Mouse (Mus musculus) embryonic facial prominence, embryonic 14.5 days (tissue): ENCODE data around the gene H2-M10.4. TPM values are rescaled to one million over a fixed set of nuclear protein-coding genes. Genes with fewer than 3 reads are reported as not detected.
"Not testable (repeated sequence)": the region's sequence is repeated elsewhere in the genome, so short reads cannot be mapped to it uniquely, and the experiment has no call there.

Experiments
- ATAC-seq: fragments of 200-750 bp; cut with Nextera tagmentation; 2 replicates; pipeline ENCODE4 v1.8.0; 2017; ENCODE audit warnings: low read depth, moderate number of reproducible peaks, moderate TSS enrichment
- DNase-seq: peaks from one replicate; pipeline ENCODE4 v3.0.0-alpha.2; 2015; ENCODE audit warnings: low spot score
- H3K27ac ChIP-seq: fragments of 300-500 bp; sonication (generic); replicated peaks from 2 replicates; pipeline ENCODE4 v1.5.1; 2014; ENCODE audit warnings: low read depth, mild to moderate bottlenecking, low read length, moderate library complexity
- H3K27me3 ChIP-seq: fragments of 300-500 bp; sonication (generic); replicated peaks from 2 replicates; pipeline ENCODE4 v1.6.1; 2014; ENCODE audit warnings: low read length; ENCODE audit not compliant: control insufficient read depth, insufficient read depth
- H3K36me3 ChIP-seq: fragments of 300-500 bp; sonication (generic); 2 replicates; pipeline ENCODE4 v1.6.1; 2014; ENCODE audit warnings: low read length, mixed read lengths; ENCODE audit not compliant: control insufficient read depth, insufficient read depth
- H3K4me1 ChIP-seq: fragments of 300-500 bp; sonication (generic); 2 replicates; pipeline ENCODE4 v1.6.1; 2014; ENCODE audit warnings: antibody characterized with exemption, low read length; ENCODE audit not compliant: control insufficient read depth, insufficient read depth
- H3K4me2 ChIP-seq: fragments of 300-500 bp; sonication (generic); 2 replicates; pipeline ENCODE4 v1.6.1; 2014; ENCODE audit warnings: low read depth, mild to moderate bottlenecking, low read length, moderate library complexity, mixed read lengths
- H3K4me3 ChIP-seq: fragments of 300-500 bp; sonication (generic); 2 replicates; pipeline ENCODE4 v1.5.1; 2014; ENCODE audit warnings: low read depth, mild to moderate bottlenecking, low read length
- H3K9ac ChIP-seq: fragments of 300-500 bp; sonication (generic); 2 replicates; pipeline ENCODE4 v1.6.1; 2014; ENCODE audit warnings: low read depth, mild to moderate bottlenecking, low read length, moderate library complexity, mixed read lengths
- H3K9me3 ChIP-seq: fragments of 300-500 bp; sonication (generic); 2 replicates; pipeline ENCODE4 v1.6.1; 2016; ENCODE audit warnings: low read length; ENCODE audit not compliant: control insufficient read depth
- WGBS: fragments of 180-500 bp; shearing (Covaris S2); extraction: QIAGEN DNeasy Blood & Tissue Kit; methylation state at CpG from one replicate; pipeline ENCODE4 v1.1.7; 2014; 5-methylcytosine and 5-hydroxymethylcytosine counted together
- polyA plus RNA-seq: library from polyadenylated mRNA; unstranded; fragments of >200 nt; fragmentation: Nextera tagmentation; extraction: Ambion mirVana; gene quantifications from 2 replicates; pipeline ENCODE4 v1.2.1, GENCODE M21; 2014

H2-M10.4 gene
- polyA plus RNA-seq = not detected in 2 replicates

DNA sequence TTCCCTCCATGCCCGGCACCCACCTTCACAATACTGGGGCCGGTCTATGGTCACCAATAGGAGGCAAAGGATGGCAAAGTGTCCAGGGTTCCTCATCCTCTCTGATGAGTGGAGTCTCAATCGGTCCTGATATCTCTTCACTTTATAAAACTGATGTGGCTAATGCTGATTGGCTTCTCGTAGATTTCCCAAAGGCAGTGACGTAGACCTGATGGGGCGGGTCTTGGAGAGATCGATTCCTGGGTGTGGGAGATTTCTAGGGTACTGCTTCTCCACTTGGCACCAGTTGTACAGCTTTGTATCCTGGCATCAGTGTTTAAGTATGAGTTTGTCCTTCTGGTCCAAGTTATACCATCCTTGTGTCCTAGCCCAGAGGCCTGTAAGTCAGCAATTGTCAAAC lies at the start of gene H2-M10.4:
H2-M10.4 (minus strand) TSS at position 101 of the 400 bp plus-strand sequence.
- no peak within 1 kb of the TSS for H3K4me2 ChIP-seq
- no peak within 1 kb of the TSS for H3K9ac ChIP-seq
- H3K27me3 ChIP-seq = no peaks in the 10 kb centered on the region
- DNase-seq (no peak), ATAC-seq (no peak)
- H3K9me3 ChIP-seq = no peaks in the 10 kb centered on the region
- H3K36me3 ChIP-seq = no peaks in the 10 kb centered on the region
- H3K4me3 ChIP-seq = no peak within 1 kb of the TSS
- no peaks in the 10 kb centered on the region for H3K4me1 ChIP-seq
- WGBS = 88% methylated on average over 7 of the region's 7 CpGs
- no peak within 1 kb of the TSS for H3K27ac ChIP-seq

DNA sequence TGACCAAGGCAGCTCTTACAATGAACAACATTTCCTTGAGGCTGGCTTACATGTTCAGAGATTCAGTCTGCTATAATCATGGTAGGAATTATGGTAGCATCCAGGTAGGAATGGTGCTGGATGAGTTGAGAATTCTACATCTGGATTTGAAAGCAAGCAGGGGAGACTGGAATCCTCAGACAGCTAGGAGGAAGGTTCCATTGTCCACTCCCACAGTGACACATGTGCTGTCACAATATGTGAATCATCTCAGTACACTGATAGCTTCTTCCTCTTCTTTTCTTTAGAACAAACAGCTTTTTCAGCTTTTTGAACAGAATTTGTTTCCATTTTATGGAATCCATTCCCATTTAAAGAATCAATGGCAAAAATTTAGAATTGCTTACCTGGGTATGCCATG lies 41.8 kb upstream of the H2-M10.4 start:
- H3K27ac ChIP-seq = no peak overlapping the region
- no peaks in the 10 kb centered on the region for H3K4me1 ChIP-seq
- no peaks in the 10 kb centered on the region for H3K27me3 ChIP-seq
- no peaks in the 10 kb centered on the region for H3K9me3 ChIP-seq
- no peak overlapping the region for H3K4me2 ChIP-seq
- no peak overlapping the region for H3K9ac ChIP-seq
- DNase-seq (no peak), ATAC-seq (no peak)
- no peak overlapping the region for H3K4me3 ChIP-seq
- no peaks in the 10 kb centered on the region for H3K36me3 ChIP-seq

DNA sequence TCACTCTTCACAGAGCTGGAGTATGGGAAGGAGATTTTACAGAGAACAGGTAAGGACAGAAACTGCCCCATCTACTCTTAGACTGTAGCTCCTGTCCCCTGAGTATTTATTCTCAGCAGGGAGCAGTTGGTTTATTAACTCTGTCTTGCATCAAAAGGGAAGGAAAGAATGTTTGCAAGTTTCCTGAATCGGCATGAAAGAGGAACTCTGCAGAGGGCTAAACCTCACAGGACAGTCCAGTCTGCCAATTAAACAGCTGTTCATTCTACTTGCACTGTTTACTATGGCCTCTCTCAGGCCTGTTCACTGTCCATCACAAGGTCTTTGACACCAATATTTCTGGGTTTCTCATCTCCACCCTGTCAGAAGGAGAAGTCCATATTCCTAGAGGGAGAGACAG lies 38.3 kb upstream of the H2-M10.4 start:
- Histone ChIP-seq H3K4me1 (no peaks in the 10 kb centered on the region), H3K36me3 (no peaks in the 10 kb centered on the region), H3K9ac (no peak overlapping the region), H3K4me2 (no peak overlapping the region), H3K27ac (no peak overlapping the region), H3K4me3 (no peak overlapping the region), H3K27me3 (no peaks in the 10 kb centered on the region), H3K9me3 (no peaks in the 10 kb centered on the region)
- DNase-seq = no peak
- no peak for ATAC-seq
- 63% methylated on average over 1 of the region's 1 CpGs for WGBS

DNA sequence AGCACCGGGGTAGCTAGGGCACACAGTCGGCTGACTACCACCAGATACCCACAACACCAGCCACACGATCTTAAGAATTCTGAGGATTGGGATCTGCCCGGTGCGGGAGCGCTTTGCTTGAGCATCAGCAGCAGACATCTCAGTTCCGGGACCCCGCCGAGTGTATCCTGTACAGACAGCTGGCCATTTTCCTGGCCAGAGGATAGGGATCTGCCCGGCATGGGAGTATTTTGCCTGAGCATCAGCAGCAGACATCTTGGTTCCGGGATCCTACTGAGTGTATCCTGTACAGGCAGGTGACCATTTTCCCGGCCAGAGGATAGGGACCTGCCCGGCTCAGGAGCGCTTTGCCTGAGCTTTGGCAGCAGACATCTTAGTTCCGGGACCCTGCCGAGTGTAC lies 26.0 kb upstream of the H2-M10.4 start:
- ATAC-seq = not testable (repeated sequence)

DNA sequence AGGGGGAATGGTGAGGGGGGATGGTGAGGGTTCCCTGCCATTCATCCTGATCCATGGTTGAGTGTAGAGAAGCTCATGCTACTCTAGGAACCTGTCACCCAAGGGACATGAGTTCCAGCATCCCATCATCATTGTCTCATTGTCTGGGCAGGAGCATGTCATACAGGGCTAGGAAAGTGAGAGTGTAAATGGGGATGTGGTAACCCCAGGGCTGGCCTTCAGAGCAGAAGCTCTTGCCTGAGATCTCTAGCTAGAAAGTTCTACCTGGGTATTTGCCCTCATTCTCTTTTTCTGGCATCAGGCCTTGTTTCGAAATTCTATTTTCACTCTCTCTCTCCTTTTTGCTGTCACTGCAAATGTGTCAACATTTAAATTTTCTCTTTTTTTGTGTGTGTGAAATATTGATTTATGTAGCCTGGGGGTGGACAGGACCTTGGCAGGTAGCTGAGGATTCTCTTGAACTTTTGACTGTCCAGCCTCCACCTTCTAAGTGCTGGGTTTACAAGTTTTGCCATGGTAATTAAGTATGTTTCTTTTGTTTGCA lies 24.6 kb upstream of the H2-M10.4 start:
- Histone ChIP-seq H3K9me3 (no peaks in the 10 kb centered on the region), H3K4me2 (no peak overlapping the region), H3K4me1 (no peaks in the 10 kb centered on the region), H3K9ac (no peak overlapping the region), H3K36me3 (no peaks in the 10 kb centered on the region), H3K27me3 (no peaks in the 10 kb centered on the region), H3K27ac (no peak overlapping the region), H3K4me3 (no peak overlapping the region)
- DNase-seq (no peak), ATAC-seq (no peak)
- WGBS = 86% methylated on average over 1 of the region's 1 CpGs

More for the DNA sequence above, 26.0 kb upstream of the H2-M10.4 start:
- not testable (repeated sequence) for H3K36me3 ChIP-seq, H3K4me3 ChIP-seq, H3K27ac ChIP-seq, DNase-seq, H3K9me3 ChIP-seq, H3K4me1 ChIP-seq, H3K9ac ChIP-seq, H3K27me3 ChIP-seq, H3K4me2 ChIP-seq
- 95% methylated on average over 14 of the region's 16 CpGs for WGBS

DNA sequence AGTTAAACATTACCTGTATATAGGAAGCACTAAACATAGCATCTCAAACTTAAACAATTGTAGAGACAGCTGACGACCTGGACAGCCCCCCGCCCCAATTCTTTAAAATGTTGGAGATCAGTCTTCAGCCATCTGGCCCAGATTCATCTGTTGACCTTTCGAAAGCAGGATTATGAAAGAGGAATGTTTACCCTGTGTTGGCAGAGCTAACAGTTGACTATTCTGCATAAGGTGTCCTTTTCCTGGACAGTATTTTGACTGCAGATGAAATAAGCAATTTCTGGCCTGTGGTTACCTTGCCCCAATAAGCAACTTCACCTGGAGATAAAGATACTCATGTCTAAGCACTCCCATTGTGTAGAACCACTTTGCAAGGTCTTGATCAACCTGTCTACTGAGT lies 21.7 kb upstream of the H2-M10.4 start:
- Histone ChIP-seq H3K27me3 (no peaks in the 10 kb centered on the region), H3K4me3 (no peak overlapping the region), H3K36me3 (no peaks in the 10 kb centered on the region), H3K9ac (no peak overlapping the region), H3K4me2 (no peak overlapping the region), H3K4me1 (no peaks in the 10 kb centered on the region), H3K9me3 (no peaks in the 10 kb centered on the region), H3K27ac (no peak overlapping the region)
- DNase-seq = no peak
- no peak for ATAC-seq
- WGBS = 73% methylated on average over 3 of the region's 3 CpGs

DNA sequence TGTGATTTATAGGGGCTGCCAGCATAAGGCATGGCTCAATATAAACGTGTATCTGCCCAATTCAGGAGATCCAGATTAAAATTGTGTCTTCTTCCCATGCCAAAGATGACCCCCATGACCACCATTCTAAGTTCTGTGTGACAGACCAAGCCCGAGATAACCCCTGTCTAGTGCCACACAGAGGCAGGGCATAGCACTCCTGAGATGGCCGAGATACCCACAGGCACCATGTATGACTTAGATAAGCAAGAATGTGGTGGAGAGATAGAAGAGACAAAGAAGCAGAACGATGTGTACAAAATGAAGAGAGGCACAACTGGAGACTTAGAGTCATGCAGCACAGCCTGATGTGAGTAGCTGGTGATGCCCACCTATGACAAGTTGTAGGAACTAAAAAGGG lies 5.9 kb downstream of the H2-M10.4 start:
- Histone ChIP-seq H3K27me3 (no peaks in the 10 kb centered on the region), H3K4me2 (no peak overlapping the region), H3K9me3 (no peaks in the 10 kb centered on the region), H3K36me3 (no peaks in the 10 kb centered on the region), H3K4me1 (no peaks in the 10 kb centered on the region), H3K4me3 (no peak overlapping the region), H3K27ac (no peak overlapping the region), H3K9ac (no peak overlapping the region)
- ATAC-seq (no peak), DNase-seq (no peak)
- WGBS = 67% methylated on average over 4 of the region's 4 CpGs

DNA sequence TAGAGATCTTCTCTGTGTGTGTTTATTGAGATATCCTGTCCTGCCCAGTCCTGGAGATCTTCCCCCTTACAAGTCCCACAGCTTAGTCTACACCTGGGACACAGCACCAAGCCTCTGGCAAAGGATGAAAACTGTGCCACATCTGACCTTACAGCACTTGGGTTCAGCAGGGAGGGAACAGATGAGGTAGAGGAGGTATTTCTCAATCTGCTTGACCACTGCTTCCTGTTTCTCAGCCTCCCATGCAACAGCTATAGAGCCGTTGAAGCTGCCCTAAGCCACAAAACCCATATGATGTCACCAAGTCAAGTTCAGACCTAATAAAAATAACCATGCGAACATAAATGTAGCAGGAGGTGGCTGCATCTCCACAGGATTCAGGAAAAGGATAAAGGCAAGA lies 30.7 kb downstream of the H2-M10.4 start:
- no peak for ATAC-seq
- 80% methylated on average over 2 of the region's 2 CpGs for WGBS
- no peak overlapping the region for H3K4me3 ChIP-seq
- no peak overlapping the region for H3K9ac ChIP-seq
- no peak overlapping the region for H3K27ac ChIP-seq
- no peaks in the 10 kb centered on the region for H3K36me3 ChIP-seq
- no peaks in the 10 kb centered on the region for H3K4me1 ChIP-seq
- no peaks in the 10 kb centered on the region for H3K27me3 ChIP-seq
- H3K4me2 ChIP-seq = no peak overlapping the region
- H3K9me3 ChIP-seq = no peaks in the 10 kb centered on the region
- no peak for DNase-seq

DNA sequence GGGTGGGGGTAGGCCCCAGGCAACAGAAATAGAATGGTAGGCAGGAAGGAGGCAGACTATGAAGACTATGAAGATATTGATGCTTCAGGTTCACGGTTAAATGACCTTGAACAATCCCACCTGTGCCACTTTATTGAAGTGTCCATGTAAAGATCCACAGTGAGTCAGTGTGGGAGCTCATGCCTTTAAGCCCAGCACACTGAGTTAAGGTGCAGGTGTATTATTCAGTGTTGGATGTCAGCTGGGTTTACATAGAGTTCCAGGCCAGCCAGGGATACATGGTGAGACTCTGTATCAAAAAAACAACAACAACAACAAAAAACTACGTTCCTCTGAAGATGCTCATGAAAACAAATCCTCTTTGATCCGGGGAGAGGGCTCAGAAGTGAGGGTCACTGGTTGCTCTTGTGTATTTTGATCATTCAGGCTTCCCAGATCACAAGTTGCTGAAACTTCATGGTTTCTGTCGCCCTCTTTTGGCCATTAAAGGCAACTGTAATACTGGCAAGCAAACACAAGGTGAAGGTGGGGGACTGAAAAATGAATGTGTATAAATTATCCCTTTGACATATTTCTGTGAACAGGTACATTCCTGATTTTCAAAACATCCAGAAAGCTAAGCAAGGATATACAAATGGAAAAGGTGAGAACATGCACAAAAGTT lies 43.9 kb downstream of the H2-M10.4 start:
- Histone ChIP-seq H3K36me3 (no peaks in the 10 kb centered on the region), H3K9me3 (no peaks in the 10 kb centered on the region), H3K27ac (no peak overlapping the region), H3K4me1 (no peaks in the 10 kb centered on the region), H3K4me3 (no peak overlapping the region), H3K9ac (no peak overlapping the region), H3K27me3 (no peaks in the 10 kb centered on the region), H3K4me2 (no peak overlapping the region)
- 22% methylated on average over 4 of the region's 4 CpGs for WGBS
- peak; percentile 67 for DNase-seq
- ATAC-seq = no peak
